ENCODE assay signal across 19 mouse cellular contexts in the genomic region with DNA sequence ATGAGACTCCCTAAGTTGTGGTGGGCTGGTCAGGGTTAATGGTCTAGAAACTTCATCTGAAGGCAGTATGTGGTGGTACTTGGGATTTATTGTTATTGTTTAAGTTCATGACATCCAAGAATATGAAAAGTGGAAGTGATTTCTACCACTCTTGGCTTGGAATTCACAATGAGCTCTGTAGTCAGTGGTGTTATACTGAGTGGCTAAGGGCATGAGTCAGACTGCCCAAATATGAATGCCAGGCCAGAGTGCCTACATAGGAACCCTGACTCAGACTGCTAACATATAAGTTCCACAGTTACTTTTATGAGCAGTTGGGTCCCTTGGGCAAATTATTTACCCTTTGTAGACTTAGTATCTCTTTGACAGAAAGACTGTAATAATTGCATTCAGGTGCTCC. TPM values are rescaled to one million over a fixed set of nuclear protein-coding genes. Genes with fewer than 3 reads are reported as not detected.
"Had no signal": no experiment of that assay in that cellular context is flagged by ENCODE, and none has a peak within 500 bp of the region (broad histone marks: within the 10 kb centered on the region; RNA-seq: fewer than 3 reads in every experiment).

No protein-coding gene starts in this region.

- H3K4me1 ChIP-seq: midbrain, embryonic 15.5 days; neural tube, embryonic 13.5 days; stomach, embryonic 15.5 days had no signal

- H3K27me3 ChIP-seq: kidney, embryonic 15.5 days; liver, embryonic 13.5 days; midbrain, embryonic 12.5 days; midbrain, embryonic 15.5 days; neural tube, embryonic 13.5 days; stomach, embryonic 15.5 days had no signal

- H3K36me3 ChIP-seq: kidney, embryonic 15.5 days; liver, embryonic 13.5 days; midbrain, embryonic 12.5 days; midbrain, embryonic 15.5 days; neural tube, embryonic 13.5 days; stomach, embryonic 15.5 days had no signal

- H3K4me3 ChIP-seq: kidney, embryonic 15.5 days; left cerebral cortex, adult 2 months; liver, embryonic 13.5 days; midbrain, embryonic 12.5 days; midbrain, embryonic 15.5 days; neural tube, embryonic 13.5 days; stomach, embryonic 15.5 days had no signal

- DNase-seq: kidney, adult 11 months; kidney, adult 8-10 months; kidney, postnatal 10 days; kidney, postnatal 36 days; layer of hippocampus, postnatal 36 days; liver, embryonic 13.5 days; lung, embryonic 14.5 days; lung, postnatal 4 days; retina, postnatal 1 day; right cerebral cortex, postnatal 25 days; spleen, adult 18-20 months had no signal

- H3K27ac ChIP-seq: kidney, embryonic 15.5 days; left cerebral cortex, adult 2 months; liver, embryonic 13.5 days; midbrain, embryonic 12.5 days; midbrain, embryonic 15.5 days; neural tube, embryonic 13.5 days; stomach, embryonic 15.5 days had no signal

- H3K9ac ChIP-seq: kidney, embryonic 15.5 days; liver, embryonic 13.5 days; lung, embryonic 14.5 days; midbrain, embryonic 12.5 days; midbrain, embryonic 15.5 days; neural tube, embryonic 13.5 days; stomach, embryonic 15.5 days had no signal

- ATAC-seq: midbrain, embryonic 15.5 days had no signal

RNA-seq across cellular contexts. Expression of a gene that starts 7.4 kb away (rescaled TPM):
- total RNA-seq: megakaryocyte progenitor cell, adult 5-6 weeks; neutrophil, adult 5-6 weeks had no signal
